Mouse (Mus musculus): ENCODE measurements around the gene Tnfrsf1b.

Tnfrsf1b gene

GRCm38 (mm10) chr4:145199982-145200699 lies 46.5 kb downstream of the Tnfrsf1b start:
- no peak for TF ChIP-seq NANOG (IDR thresholded peaks at IDR 0.05; ENCODE audit: borderline replicate concordance, low read length)
- TF ChIP-seq POU5F1 (IDR thresholded peaks at IDR 0.05; ENCODE audit: borderline replicate concordance, low read length): no peak
- TF ChIP-seq CTCF (conservative IDR thresholded peaks at IDR 0.05; ENCODE audit: low read length): no peak
- H3K9me3 ChIP-seq (ENCODE audit: low read length): no peaks in the 10 kb centered on the region
- H3K27me3 ChIP-seq (ENCODE audit: insufficient read depth, low read length): no peaks in the 10 kb centered on the region
- peaks cover 62% of the 10 kb centered on the region for H3K4me1 ChIP-seq (replicated peaks; ENCODE audit: low read depth, low read length)
- no peaks in the 10 kb centered on the region for H3K36me3 ChIP-seq (ENCODE audit: insufficient read depth, low read length)
- H3K4me3 ChIP-seq (replicated peaks; ENCODE audit: low read length): peak overlapping the region; percentile 24; the same call in 1 of the 2 replicates

GRCm38 (mm10) chr4:145196586-145196985 lies 50.1 kb downstream of the Tnfrsf1b start:
- Histone ChIP-seq H3K4me1 (replicated peaks; ENCODE audit: low read depth, low read length) (peaks cover 72% of the 10 kb centered on the region), H3K9me3 (ENCODE audit: low read length) (no peaks in the 10 kb centered on the region)

DNA sequence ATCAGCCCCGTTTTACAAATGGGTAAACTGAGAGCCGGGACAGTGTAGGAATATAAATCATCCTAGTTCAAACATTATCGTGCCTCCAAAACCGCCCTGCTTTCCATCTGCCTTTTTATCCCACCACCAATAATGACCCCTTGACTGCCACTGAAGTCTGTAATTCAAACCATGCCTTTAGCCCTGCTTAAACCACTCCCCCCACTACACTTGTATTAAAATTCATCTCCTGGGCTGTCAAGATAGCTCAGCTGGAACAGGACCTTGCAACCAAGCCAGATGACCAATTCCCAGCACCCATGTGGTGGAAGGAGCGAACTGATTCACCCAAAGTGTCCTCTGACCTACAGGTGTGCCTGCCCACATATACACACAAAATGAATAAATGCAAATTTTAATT lies 51.5 kb downstream of the Tnfrsf1b start:
- TF ChIP-seq POU5F1 (IDR thresholded peaks at IDR 0.05; ENCODE audit: borderline replicate concordance, low read length) (no peak), CTCF (conservative IDR thresholded peaks at IDR 0.05; ENCODE audit: low read length) (peak; percentile 2; the same call in 1 of the 2 replicates)
- Histone ChIP-seq H3K4me3 (replicated peaks; ENCODE audit: low read length) (no peak overlapping the region; the same call in 1 of the 2 replicates), H3K4me1 (replicated peaks; ENCODE audit: low read depth, low read length) (peaks cover 58% of the 10 kb centered on the region), H3K27me3 (ENCODE audit: insufficient read depth, low read length) (no peaks in the 10 kb centered on the region), H3K9me3 (ENCODE audit: low read length) (no peaks in the 10 kb centered on the region), H3K36me3 (ENCODE audit: insufficient read depth, low read length) (peaks cover 11% of the 10 kb centered on the region)

More at GRCm38 (mm10) chr4:145196586-145196985, 50.1 kb downstream of the Tnfrsf1b start:
- H3K27me3 ChIP-seq (ENCODE audit: insufficient read depth, low read length): no peaks in the 10 kb centered on the region
- no peaks in the 10 kb centered on the region for H3K36me3 ChIP-seq (ENCODE audit: insufficient read depth, low read length)
- TF ChIP-seq CTCF (conservative IDR thresholded peaks at IDR 0.05; ENCODE audit: low read length) (peak; percentile 11; the same call in 1 of the 2 replicates), NANOG (IDR thresholded peaks at IDR 0.05; ENCODE audit: borderline replicate concordance, low read length) (no peak)
- no peak overlapping the region for H3K4me3 ChIP-seq (replicated peaks; ENCODE audit: low read length)

- no peak for TF ChIP-seq NANOG (IDR thresholded peaks at IDR 0.05; ENCODE audit: borderline replicate concordance, low read length)
- peak; percentile 73 for TF ChIP-seq CTCF (conservative IDR thresholded peaks at IDR 0.05; ENCODE audit: low read length)
- peak within 1 kb of the TSS; percentile 99 for H3K4me3 ChIP-seq (replicated peaks; ENCODE audit: low read length)
- peaks cover 16% of the 10 kb centered on the region for H3K36me3 ChIP-seq (ENCODE audit: insufficient read depth, low read length)
- H3K4me1 ChIP-seq (replicated peaks; ENCODE audit: low read depth, low read length): peaks cover 54% of the 10 kb centered on the region
- no peaks in the 10 kb centered on the region for H3K27me3 ChIP-seq (ENCODE audit: insufficient read depth, low read length)
- no peaks in the 10 kb centered on the region for H3K9me3 ChIP-seq (ENCODE audit: low read length)
Measured at GRCm38 (mm10) chr4:145194559-145195162, 52.0 kb downstream of the Tnfrsf1b start, which contains the start of gene Vps13d. TSS of gene Vps13d (minus strand) at chr4:145195005.

- H3K36me3 ChIP-seq (ENCODE audit: insufficient read depth, low read length): peaks cover 20% of the 10 kb centered on the region
- no peak for TF ChIP-seq CTCF (conservative IDR thresholded peaks at IDR 0.05; ENCODE audit: low read length)
- no peak for TF ChIP-seq POU5F1 (IDR thresholded peaks at IDR 0.05; ENCODE audit: borderline replicate concordance, low read length)
- no peak for TF ChIP-seq NANOG (IDR thresholded peaks at IDR 0.05; ENCODE audit: borderline replicate concordance, low read length)
- H3K9me3 ChIP-seq (ENCODE audit: low read length): no peaks in the 10 kb centered on the region
- peak overlapping the region; percentile 99 for H3K4me3 ChIP-seq (replicated peaks; ENCODE audit: low read length)
- H3K27me3 ChIP-seq (ENCODE audit: insufficient read depth, low read length): no peaks in the 10 kb centered on the region
- H3K4me1 ChIP-seq (replicated peaks; ENCODE audit: low read depth, low read length): peaks cover 48% of the 10 kb centered on the region
Measured at GRCm38 (mm10) chr4:145193991-145194511, 52.6 kb downstream of the Tnfrsf1b start.

GRCm38 (mm10) chr4:145193406-145193805 lies 53.3 kb downstream of the Tnfrsf1b start:
- peak overlapping the region; percentile 99 for H3K4me3 ChIP-seq (replicated peaks; ENCODE audit: low read length)
- H3K9me3 ChIP-seq (ENCODE audit: low read length): no peaks in the 10 kb centered on the region
- peaks cover 48% of the 10 kb centered on the region for H3K4me1 ChIP-seq (replicated peaks; ENCODE audit: low read depth, low read length)
- no peak for TF ChIP-seq CTCF (conservative IDR thresholded peaks at IDR 0.05; ENCODE audit: low read length)
- TF ChIP-seq POU5F1 (IDR thresholded peaks at IDR 0.05; ENCODE audit: borderline replicate concordance, low read length): no peak
- TF ChIP-seq NANOG (IDR thresholded peaks at IDR 0.05; ENCODE audit: borderline replicate concordance, low read length): no peak
- no peaks in the 10 kb centered on the region for H3K27me3 ChIP-seq (ENCODE audit: insufficient read depth, low read length)
- peaks cover 20% of the 10 kb centered on the region for H3K36me3 ChIP-seq (ENCODE audit: insufficient read depth, low read length)

- TF ChIP-seq NANOG (IDR thresholded peaks at IDR 0.05; ENCODE audit: borderline replicate concordance, low read length) (no peak), CTCF (conservative IDR thresholded peaks at IDR 0.05; ENCODE audit: low read length) (no peak), POU5F1 (IDR thresholded peaks at IDR 0.05; ENCODE audit: borderline replicate concordance, low read length) (no peak)
- no peak overlapping the region for H3K4me3 ChIP-seq (replicated peaks; ENCODE audit: low read length)
- no peaks in the 10 kb centered on the region for H3K9me3 ChIP-seq (ENCODE audit: low read length)
- peaks cover 47% of the 10 kb centered on the region for H3K4me1 ChIP-seq (replicated peaks; ENCODE audit: low read depth, low read length)
- peaks cover 21% of the 10 kb centered on the region for H3K36me3 ChIP-seq (ENCODE audit: insufficient read depth, low read length)
- H3K27me3 ChIP-seq (ENCODE audit: insufficient read depth, low read length): no peaks in the 10 kb centered on the region
Measured at GRCm38 (mm10) chr4:145192686-145193085, 54.0 kb downstream of the Tnfrsf1b start.

- no peak for TF ChIP-seq NANOG (IDR thresholded peaks at IDR 0.05; ENCODE audit: borderline replicate concordance, low read length)
- no peak for TF ChIP-seq CTCF (conservative IDR thresholded peaks at IDR 0.05; ENCODE audit: low read length)
- TF ChIP-seq POU5F1 (IDR thresholded peaks at IDR 0.05; ENCODE audit: borderline replicate concordance, low read length): no peak
- Histone ChIP-seq H3K4me1 (replicated peaks; ENCODE audit: low read depth, low read length) (peaks cover 31% of the 10 kb centered on the region), H3K9me3 (ENCODE audit: low read length) (no peaks in the 10 kb centered on the region), H3K27me3 (ENCODE audit: insufficient read depth, low read length) (no peaks in the 10 kb centered on the region), H3K36me3 (ENCODE audit: insufficient read depth, low read length) (peaks cover 43% of the 10 kb centered on the region), H3K4me3 (replicated peaks; ENCODE audit: low read length) (no peak overlapping the region)
Measured at GRCm38 (mm10) chr4:145188561-145188960, 58.1 kb downstream of the Tnfrsf1b start.
